Mouse (Mus musculus) common myeloid progenitor, adult 5-6 weeks (primary cell): Measurements from ENCODE around the gene Cfap299. TPM values are rescaled to one million over a fixed set of nuclear protein-coding genes. Genes with fewer than 3 reads are reported as not detected.
"Not testable (repeated sequence)": the region's sequence is repeated elsewhere in the genome, so short reads cannot be mapped to it uniquely, and the experiment has no call there.

Experiments used
- ATAC-seq: replicated peaks from 2 replicates; pipeline ENCODE4 v1.8.0; 2016; ENCODE audit warnings: low read depth, mild to moderate bottlenecking, moderate TSS enrichment, inconsistent platforms; ENCODE audit not compliant: poor library complexity, severe bottlenecking
- total RNA-seq: library from RNA; stranded (forward); fragments of 200-1000, 187-1606 nt; gene quantifications from 2 replicates; pipeline ENCODE4 v1.2.3, GENCODE M21; 2017

Gene Cfap299
- total RNA-seq, 1 experiment from 2014 or later = not detected

- ATAC-seq = no peak
Measured at GRCm38 (mm10) chr5:98520118-98520517, 191.0 kb downstream of the Cfap299 start.

GRCm38 (mm10) chr5:98522270-98522977, 193.3 kb downstream of the Cfap299 start:
- ATAC-seq = no peak

GRCm38 (mm10) chr5:98523050-98523449, 193.9 kb downstream of the Cfap299 start:
- ATAC-seq = no peak

- ATAC-seq = no peak
Measured at GRCm38 (mm10) chr5:98523783-98524182, 194.7 kb downstream of the Cfap299 start.

GRCm38 (mm10) chr5:98541333-98541732, 212.2 kb downstream of the Cfap299 start:
- no peak for ATAC-seq

- no peak for ATAC-seq
Measured at GRCm38 (mm10) chr5:98550285-98550684, 221.2 kb downstream of the Cfap299 start.

- no peak for ATAC-seq
Measured at GRCm38 (mm10) chr5:98550873-98551272, 221.8 kb downstream of the Cfap299 start.

- ATAC-seq = no peak
Measured at GRCm38 (mm10) chr5:98552395-98552794, 223.3 kb downstream of the Cfap299 start, which contains the start of gene Gm11111. Gene Gm11111, plus strand, starts transcription at chr5:98552695.

- no peak for ATAC-seq
Measured at GRCm38 (mm10) chr5:98552811-98553601, 223.9 kb downstream of the Cfap299 start.

GRCm38 (mm10) chr5:98561301-98561700, 232.2 kb downstream of the Cfap299 start:
- no peak for ATAC-seq

GRCm38 (mm10) chr5:98562806-98563205, 233.7 kb downstream of the Cfap299 start:
- no peak for ATAC-seq

- ATAC-seq = no peak
Measured at GRCm38 (mm10) chr5:98563801-98564200, 234.7 kb downstream of the Cfap299 start.

GRCm38 (mm10) chr5:98566461-98567193, 237.5 kb downstream of the Cfap299 start:
- no peak for ATAC-seq

GRCm38 (mm10) chr5:98568481-98568880, 239.4 kb downstream of the Cfap299 start:
- ATAC-seq = no peak

GRCm38 (mm10) chr5:98569029-98569513, 240.0 kb downstream of the Cfap299 start:
- ATAC-seq = peak; percentile 81

GRCm38 (mm10) chr5:98572392-98572791, 243.3 kb downstream of the Cfap299 start:
- ATAC-seq = no peak

- no peak for ATAC-seq
Measured at GRCm38 (mm10) chr5:98574711-98575470, 245.8 kb downstream of the Cfap299 start.

- no peak for ATAC-seq
Measured at GRCm38 (mm10) chr5:98575471-98575834, 246.3 kb downstream of the Cfap299 start.

- ATAC-seq = not testable (repeated sequence)
Measured at GRCm38 (mm10) chr5:98576538-98576937, 247.4 kb downstream of the Cfap299 start.

GRCm38 (mm10) chr5:98578398-98578797, 249.3 kb downstream of the Cfap299 start:
- ATAC-seq = peak; percentile 87
